Mouse (Mus musculus): Measurements from ENCODE around the gene Rpl27a.

Gene Rpl27a

DNA sequence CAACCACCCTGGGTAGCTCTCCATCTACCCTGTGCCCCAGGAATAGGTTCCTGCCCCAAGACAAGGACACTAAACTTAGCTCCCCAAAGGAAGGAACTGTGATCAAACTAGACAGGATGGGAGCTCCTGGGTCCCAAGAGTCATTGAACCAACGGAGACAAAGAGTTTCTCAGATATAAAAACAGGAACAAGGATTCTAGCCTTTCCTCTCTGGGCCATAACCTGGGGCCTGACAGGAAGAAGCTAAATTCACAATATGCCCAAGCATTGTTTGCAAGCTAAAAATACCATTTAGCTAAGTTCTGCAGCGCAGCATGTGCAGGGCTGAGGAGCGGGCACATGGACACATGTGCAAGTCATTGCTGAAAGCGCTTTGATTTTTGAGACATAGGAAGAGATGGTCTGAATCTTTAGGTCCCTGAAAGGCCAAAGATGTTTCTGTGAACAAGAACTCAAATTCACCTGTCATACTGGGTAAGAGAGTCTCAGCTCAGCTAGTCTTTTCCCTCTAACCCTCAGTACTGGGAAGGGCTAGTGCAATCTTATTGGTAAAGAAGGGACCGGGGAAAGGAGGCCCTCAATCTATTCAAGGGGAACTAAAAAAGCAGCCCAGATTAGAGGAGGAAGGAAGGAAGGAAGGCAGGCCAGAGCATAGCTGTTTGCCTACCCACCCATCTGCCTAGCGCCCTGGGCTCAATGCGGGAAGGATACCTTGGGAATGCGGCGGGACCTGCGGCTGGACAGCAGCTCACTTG is 22.8 kb downstream of the Rpl27a start:
- TF ChIP-seq CTCF (conservative IDR thresholded peaks at IDR 0.05; ENCODE audit: low read length) (no peak), NANOG (IDR thresholded peaks at IDR 0.05; ENCODE audit: borderline replicate concordance, low read length) (no peak), POU5F1 (IDR thresholded peaks at IDR 0.05; ENCODE audit: borderline replicate concordance, low read length) (no peak)
- Histone ChIP-seq H3K4me3 (replicated peaks; ENCODE audit: low read length) (no peak overlapping the region), H3K9me3 (ENCODE audit: low read length) (no peaks in the 10 kb centered on the region), H3K27me3 (ENCODE audit: insufficient read depth, low read length) (no peaks in the 10 kb centered on the region), H3K4me1 (replicated peaks; ENCODE audit: low read depth, low read length) (peaks cover 14% of the 10 kb centered on the region), H3K36me3 (ENCODE audit: insufficient read depth, low read length) (peaks cover 83% of the 10 kb centered on the region)

DNA sequence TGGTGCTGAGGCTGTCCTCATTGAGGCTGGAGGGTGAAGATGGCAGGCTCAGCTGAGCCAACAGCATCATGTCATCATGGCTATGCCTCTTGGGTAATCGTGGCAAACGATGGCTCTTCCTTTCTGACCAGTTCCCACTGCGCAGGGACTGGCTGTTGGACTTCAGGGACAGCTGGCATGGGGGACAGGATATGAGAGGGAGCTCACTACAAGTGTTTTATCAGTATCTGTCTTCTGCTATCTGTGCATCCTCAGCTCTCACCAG is 23.3 kb downstream of the Rpl27a start:
- H3K4me1 ChIP-seq (replicated peaks; ENCODE audit: low read depth, low read length), result peaks cover 14% of the 10 kb centered on the region
- peaks cover 81% of the 10 kb centered on the region for H3K36me3 ChIP-seq (ENCODE audit: insufficient read depth, low read length)
- no peaks in the 10 kb centered on the region for H3K9me3 ChIP-seq (ENCODE audit: low read length)
- H3K4me3 ChIP-seq (replicated peaks; ENCODE audit: low read length), result no peak overlapping the region
- H3K27me3 ChIP-seq (ENCODE audit: insufficient read depth, low read length), result no peaks in the 10 kb centered on the region
- TF ChIP-seq POU5F1 (IDR thresholded peaks at IDR 0.05; ENCODE audit: borderline replicate concordance, low read length), result no peak
- no peak for TF ChIP-seq CTCF (conservative IDR thresholded peaks at IDR 0.05; ENCODE audit: low read length)
- no peak for TF ChIP-seq NANOG (IDR thresholded peaks at IDR 0.05; ENCODE audit: borderline replicate concordance, low read length)

DNA sequence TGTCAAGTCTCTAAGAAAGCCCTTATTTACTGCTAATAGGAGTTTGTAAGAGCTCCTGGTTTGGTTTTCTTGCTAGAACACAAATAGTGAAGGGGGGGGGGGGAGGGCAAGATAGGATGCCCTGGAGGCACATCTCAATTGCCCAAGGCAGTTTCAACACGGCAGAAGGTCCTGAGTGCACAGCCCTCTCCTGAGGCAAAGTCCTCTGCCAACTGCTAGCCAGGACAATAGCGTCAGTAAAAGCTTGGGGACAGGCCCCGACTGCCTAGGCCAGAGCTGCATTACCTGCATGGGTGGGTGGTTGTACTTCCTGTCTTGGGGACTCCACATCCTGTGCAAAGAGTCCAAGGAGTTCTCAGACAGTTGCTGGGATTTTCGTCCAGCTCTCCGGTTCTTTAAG is 25.8 kb downstream of the Rpl27a start:
- TF ChIP-seq NANOG (IDR thresholded peaks at IDR 0.05; ENCODE audit: borderline replicate concordance, low read length) (no peak), POU5F1 (IDR thresholded peaks at IDR 0.05; ENCODE audit: borderline replicate concordance, low read length) (no peak), CTCF (conservative IDR thresholded peaks at IDR 0.05; ENCODE audit: low read length) (no peak)
- Histone ChIP-seq H3K27me3 (ENCODE audit: insufficient read depth, low read length) (no peaks in the 10 kb centered on the region), H3K9me3 (ENCODE audit: low read length) (no peaks in the 10 kb centered on the region), H3K4me3 (replicated peaks; ENCODE audit: low read length) (no peak overlapping the region), H3K4me1 (replicated peaks; ENCODE audit: low read depth, low read length) (peaks cover 4% of the 10 kb centered on the region), H3K36me3 (ENCODE audit: insufficient read depth, low read length) (peaks cover 70% of the 10 kb centered on the region)

DNA sequence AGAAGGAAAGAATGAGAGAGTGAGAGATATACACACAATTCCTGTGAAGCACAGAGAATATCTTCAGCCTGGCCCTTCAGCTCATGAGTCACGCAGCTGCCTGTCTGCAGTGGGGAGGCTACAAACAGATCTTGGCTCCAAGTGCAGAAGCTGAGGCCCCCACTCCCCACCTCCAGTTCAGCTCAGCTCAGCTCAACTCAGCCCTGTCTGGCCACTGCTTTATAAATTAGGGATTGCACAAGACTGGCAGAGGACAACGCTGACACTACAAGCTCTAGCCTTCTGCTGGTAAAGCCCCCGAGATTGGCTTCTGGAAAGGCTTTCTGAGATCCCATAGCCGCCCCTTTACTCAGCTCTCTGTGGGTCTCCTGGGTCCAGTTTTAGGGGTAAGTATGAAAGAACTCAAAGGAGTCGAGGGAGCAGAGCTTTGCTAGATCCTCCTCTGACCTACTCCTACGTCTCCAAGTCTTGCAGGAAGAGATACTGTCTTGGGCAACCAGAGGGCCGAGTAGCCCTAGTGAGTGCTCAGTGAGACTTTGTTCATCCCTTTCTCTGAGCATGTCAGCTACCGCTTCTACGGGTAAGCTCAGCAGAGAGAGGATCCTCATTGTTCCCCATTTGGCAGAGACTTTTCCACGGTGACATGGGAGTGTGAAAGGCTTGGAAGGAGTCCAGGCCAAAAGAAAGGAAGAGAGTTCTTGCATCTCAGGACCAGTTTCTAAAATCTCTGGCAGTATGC is 26.5 kb downstream of the Rpl27a start:
- H3K36me3 ChIP-seq (ENCODE audit: insufficient read depth, low read length), result peaks cover 69% of the 10 kb centered on the region
- H3K27me3 ChIP-seq (ENCODE audit: insufficient read depth, low read length), result no peaks in the 10 kb centered on the region
- no peak overlapping the region for H3K4me3 ChIP-seq (replicated peaks; ENCODE audit: low read length)
- TF ChIP-seq CTCF (conservative IDR thresholded peaks at IDR 0.05; ENCODE audit: low read length) (no peak), NANOG (IDR thresholded peaks at IDR 0.05; ENCODE audit: borderline replicate concordance, low read length) (no peak), POU5F1 (IDR thresholded peaks at IDR 0.05; ENCODE audit: borderline replicate concordance, low read length) (no peak)
- H3K4me1 ChIP-seq (replicated peaks; ENCODE audit: low read depth, low read length), result no peaks in the 10 kb centered on the region
- no peaks in the 10 kb centered on the region for H3K9me3 ChIP-seq (ENCODE audit: low read length)

DNA sequence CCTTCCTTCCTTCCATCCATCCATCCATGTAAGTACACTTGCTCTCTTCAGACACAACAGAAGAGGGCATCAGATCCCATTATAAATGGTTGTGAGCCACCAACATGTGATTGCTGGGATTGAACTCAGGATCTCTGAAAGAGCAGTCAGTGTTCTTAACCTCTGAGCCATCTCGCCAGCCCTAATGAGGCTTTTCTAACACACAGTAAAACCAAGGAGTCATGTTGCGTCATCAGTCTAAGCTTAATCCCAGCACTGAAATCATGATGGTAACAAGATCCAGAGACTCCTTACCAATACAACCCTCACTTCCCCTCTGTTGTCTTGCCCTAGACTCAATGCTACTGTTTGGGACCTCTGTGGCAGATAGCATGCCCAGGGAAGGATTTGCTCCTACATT is 27.2 kb downstream of the Rpl27a start:
- H3K4me3 ChIP-seq (replicated peaks; ENCODE audit: low read length), result no peak overlapping the region
- TF ChIP-seq CTCF (conservative IDR thresholded peaks at IDR 0.05; ENCODE audit: low read length) (no peak), POU5F1 (IDR thresholded peaks at IDR 0.05; ENCODE audit: borderline replicate concordance, low read length) (no peak), NANOG (IDR thresholded peaks at IDR 0.05; ENCODE audit: borderline replicate concordance, low read length) (no peak)
- no peaks in the 10 kb centered on the region for H3K4me1 ChIP-seq (replicated peaks; ENCODE audit: low read depth, low read length)
- peaks cover 68% of the 10 kb centered on the region for H3K36me3 ChIP-seq (ENCODE audit: insufficient read depth, low read length)
- no peaks in the 10 kb centered on the region for H3K9me3 ChIP-seq (ENCODE audit: low read length)
- H3K27me3 ChIP-seq (ENCODE audit: insufficient read depth, low read length), result no peaks in the 10 kb centered on the region

DNA sequence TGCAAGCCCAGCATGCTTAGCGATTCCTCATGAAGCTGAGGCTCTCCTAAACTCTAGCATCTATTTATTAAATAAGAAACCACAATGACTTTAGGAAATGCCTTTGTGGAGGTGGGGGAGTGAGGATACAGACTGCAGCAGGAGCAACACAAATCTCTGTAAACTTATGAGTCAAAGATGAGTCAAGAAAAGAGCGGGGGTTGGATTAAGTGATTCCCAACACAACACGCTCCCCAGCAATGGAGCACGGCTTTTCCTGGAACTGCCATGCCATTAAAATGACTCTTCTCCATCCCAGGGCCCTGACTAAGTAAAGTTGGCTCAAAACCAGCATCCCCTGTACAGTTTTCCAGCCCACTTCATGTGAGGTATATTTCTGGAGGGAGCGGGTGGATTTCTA is 27.8 kb downstream of the Rpl27a start:
- Histone ChIP-seq H3K27me3 (ENCODE audit: insufficient read depth, low read length) (no peaks in the 10 kb centered on the region), H3K4me1 (replicated peaks; ENCODE audit: low read depth, low read length) (no peaks in the 10 kb centered on the region), H3K36me3 (ENCODE audit: insufficient read depth, low read length) (peaks cover 68% of the 10 kb centered on the region), H3K4me3 (replicated peaks; ENCODE audit: low read length) (no peak overlapping the region), H3K9me3 (ENCODE audit: low read length) (no peaks in the 10 kb centered on the region)
- TF ChIP-seq CTCF (conservative IDR thresholded peaks at IDR 0.05; ENCODE audit: low read length) (no peak), NANOG (IDR thresholded peaks at IDR 0.05; ENCODE audit: borderline replicate concordance, low read length) (no peak), POU5F1 (IDR thresholded peaks at IDR 0.05; ENCODE audit: borderline replicate concordance, low read length) (no peak)

DNA sequence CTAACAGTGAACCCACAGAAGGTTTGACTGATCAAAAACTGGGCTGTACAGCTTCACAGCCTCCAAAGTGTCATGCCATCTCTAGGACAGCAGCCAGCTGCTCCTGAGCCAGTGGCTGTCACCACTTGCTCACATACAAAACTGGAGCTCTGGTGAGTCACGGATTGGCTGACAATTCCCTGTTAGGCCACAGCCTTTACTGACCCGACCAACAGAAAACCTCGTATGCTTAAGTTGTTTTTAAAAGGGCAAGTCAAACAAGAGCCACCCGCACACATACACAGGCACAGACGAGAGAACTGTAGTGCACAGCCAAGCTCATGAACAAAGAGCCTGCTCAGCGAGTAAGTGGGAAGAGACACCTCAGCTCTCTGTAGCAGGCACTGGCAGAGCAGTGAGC is 40.6 kb downstream of the Rpl27a start:
- Histone ChIP-seq H3K4me1 (replicated peaks; ENCODE audit: low read depth, low read length) (peaks cover 16% of the 10 kb centered on the region), H3K4me3 (replicated peaks; ENCODE audit: low read length) (no peak overlapping the region), H3K9me3 (ENCODE audit: low read length) (no peaks in the 10 kb centered on the region), H3K36me3 (ENCODE audit: insufficient read depth, low read length) (peaks cover 25% of the 10 kb centered on the region), H3K27me3 (ENCODE audit: insufficient read depth, low read length) (no peaks in the 10 kb centered on the region)
- TF ChIP-seq POU5F1 (IDR thresholded peaks at IDR 0.05; ENCODE audit: borderline replicate concordance, low read length) (no peak), NANOG (IDR thresholded peaks at IDR 0.05; ENCODE audit: borderline replicate concordance, low read length) (no peak), CTCF (conservative IDR thresholded peaks at IDR 0.05; ENCODE audit: low read length) (no peak)

DNA sequence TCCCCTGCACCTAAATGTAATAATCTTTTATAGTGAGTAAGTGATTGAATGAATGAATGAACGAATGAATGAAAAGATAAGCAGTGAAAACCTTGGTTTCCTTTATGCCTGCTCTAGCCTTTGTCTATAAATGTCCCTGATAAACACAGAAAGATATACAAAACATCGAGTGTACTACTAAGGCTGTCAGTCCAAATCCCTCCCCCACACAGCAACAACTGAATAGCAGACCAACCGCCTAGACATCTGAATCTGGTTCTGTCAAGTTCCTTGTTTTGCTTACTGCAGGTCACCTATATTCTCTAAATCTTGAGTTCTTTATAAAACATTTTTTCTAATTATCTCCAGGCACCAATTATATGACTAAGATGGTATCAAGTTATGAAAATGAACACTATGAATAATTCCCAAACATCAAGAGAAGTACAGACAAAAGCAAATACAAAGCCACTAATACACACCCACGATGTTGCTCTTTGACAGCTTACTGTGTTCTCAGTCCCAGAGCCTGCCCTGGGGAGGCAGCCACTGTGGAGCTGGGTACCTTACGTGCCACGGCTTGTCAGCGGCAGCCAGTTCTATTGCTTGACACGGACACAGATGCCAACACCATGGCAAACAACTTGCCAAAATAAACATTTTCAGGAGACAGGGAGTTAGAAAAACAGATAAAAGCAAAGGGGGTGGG is 42.7 kb downstream of the Rpl27a start:
- no peak overlapping the region for H3K4me3 ChIP-seq (replicated peaks; ENCODE audit: low read length)
- no peaks in the 10 kb centered on the region for H3K27me3 ChIP-seq (ENCODE audit: insufficient read depth, low read length)
- TF ChIP-seq NANOG (IDR thresholded peaks at IDR 0.05; ENCODE audit: borderline replicate concordance, low read length) (no peak), POU5F1 (IDR thresholded peaks at IDR 0.05; ENCODE audit: borderline replicate concordance, low read length) (no peak), CTCF (conservative IDR thresholded peaks at IDR 0.05; ENCODE audit: low read length) (no peak)
- peaks cover 25% of the 10 kb centered on the region for H3K4me1 ChIP-seq (replicated peaks; ENCODE audit: low read depth, low read length)
- no peaks in the 10 kb centered on the region for H3K9me3 ChIP-seq (ENCODE audit: low read length)
- H3K36me3 ChIP-seq (ENCODE audit: insufficient read depth, low read length), result peaks cover 10% of the 10 kb centered on the region
